Mouse (Mus musculus) embryonic facial prominence, embryonic 10.5 days (tissue): ENCODE data around the gene Rps17. TPM values are rescaled to one million over a fixed set of nuclear protein-coding genes. Genes with fewer than 3 reads are reported as not detected.

Experiments
- DNase-seq: peaks from one replicate; pipeline ENCODE4 v3.0.0-alpha.2; 2017; ENCODE audit warnings: low spot score
- H3K27ac ChIP-seq: fragments of 300-500 bp; sonication (generic); replicated peaks from 2 replicates; pipeline ENCODE4 v1.5.1; 2016; ENCODE audit warnings: mild to moderate bottlenecking
- H3K27me3 ChIP-seq: fragments of 300-500 bp; sonication (generic); replicated peaks from 2 replicates; pipeline ENCODE4 v1.6.1; 2016; ENCODE audit warnings: low read depth, mild to moderate bottlenecking; ENCODE audit not compliant: poor library complexity, severe bottlenecking
- H3K36me3 ChIP-seq: fragments of 300-500 bp; sonication (generic); replicated peaks from 2 replicates; pipeline ENCODE4 v1.6.1; 2016; ENCODE audit warnings: mild to moderate bottlenecking, moderate library complexity
- H3K4me1 ChIP-seq: fragments of 300-500 bp; sonication (generic); 2 replicates; pipeline ENCODE4 v1.6.1; 2016
- H3K4me3 ChIP-seq: fragments of 300-500 bp; sonication (generic); 2 replicates; pipeline ENCODE4 v1.5.1; 2016; ENCODE audit warnings: mild to moderate bottlenecking, moderate library complexity
- H3K9me3 ChIP-seq: fragments of 300-500 bp; sonication (generic); 2 replicates; pipeline ENCODE4 v1.6.1; 2016; ENCODE audit warnings: mild to moderate bottlenecking
- WGBS: fragments of 180-500 bp; shearing (Covaris S2); methylation state at CpG from one replicate; pipeline ENCODE4 v1.1.7; 2016; 5-methylcytosine and 5-hydroxymethylcytosine counted together
- polyA plus RNA-seq: library from polyadenylated mRNA; unstranded; fragments of >200 nt; fragmentation: Nextera tagmentation; extraction: Ambion mirVana; gene quantifications from 2 replicates; pipeline ENCODE4 v1.2.1, GENCODE M21; 2016

Gene Rps17
- polyA plus RNA-seq, 1 experiment from 2014 or later = 1,210 TPM

DNA sequence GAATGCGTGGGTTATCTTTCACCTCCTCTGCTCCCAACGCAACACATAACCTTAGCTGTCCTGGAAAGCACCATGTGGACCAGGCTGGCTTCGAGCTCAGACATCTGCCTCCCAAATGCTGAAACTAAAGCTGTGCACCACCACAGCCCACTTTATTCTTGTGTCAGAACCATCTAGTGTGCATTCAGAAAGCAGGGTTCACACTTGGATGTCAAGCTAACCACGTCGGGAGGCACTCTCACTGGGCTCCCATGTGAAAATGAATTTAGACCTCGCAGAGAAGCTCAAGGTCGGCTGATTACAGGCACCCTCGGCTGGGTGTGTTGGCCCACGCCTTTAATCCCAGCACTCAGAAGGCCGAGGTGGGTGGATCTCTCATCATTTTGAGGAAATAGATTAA, 1.2 kb downstream of the Rps17 start:
- DNase-seq = no peak
- Histone ChIP-seq H3K27ac (peak overlapping the region; percentile 96), H3K4me1 (peaks cover 19% of the 10 kb centered on the region), H3K9me3 (no peaks in the 10 kb centered on the region), H3K4me3 (peak overlapping the region; percentile 99), H3K27me3 (no peaks in the 10 kb centered on the region), H3K36me3 (peaks cover 53% of the 10 kb centered on the region)
- 19% methylated on average over 10 of the region's 10 CpGs for WGBS

- peaks cover 19% of the 10 kb centered on the region for H3K4me1 ChIP-seq
- peak overlapping the region; percentile 99 for H3K4me3 ChIP-seq
- H3K36me3 ChIP-seq = peaks cover 58% of the 10 kb centered on the region
- H3K27ac ChIP-seq = peak overlapping the region; percentile 96
- DNase-seq = no peak
- no peaks in the 10 kb centered on the region for H3K27me3 ChIP-seq
- WGBS = 41% methylated on average over 8 of the region's 8 CpGs
- no peaks in the 10 kb centered on the region for H3K9me3 ChIP-seq
Observed at GRCm38 (mm10) chr7:81343316-81343715, 1.7 kb downstream of the Rps17 start.

- H3K36me3 ChIP-seq = peaks cover 66% of the 10 kb centered on the region
- WGBS = 77% methylated on average over 8 of the region's 8 CpGs
Observed at GRCm38 (mm10) chr7:81342356-81343094, 2.5 kb downstream of the Rps17 start.

DNA sequence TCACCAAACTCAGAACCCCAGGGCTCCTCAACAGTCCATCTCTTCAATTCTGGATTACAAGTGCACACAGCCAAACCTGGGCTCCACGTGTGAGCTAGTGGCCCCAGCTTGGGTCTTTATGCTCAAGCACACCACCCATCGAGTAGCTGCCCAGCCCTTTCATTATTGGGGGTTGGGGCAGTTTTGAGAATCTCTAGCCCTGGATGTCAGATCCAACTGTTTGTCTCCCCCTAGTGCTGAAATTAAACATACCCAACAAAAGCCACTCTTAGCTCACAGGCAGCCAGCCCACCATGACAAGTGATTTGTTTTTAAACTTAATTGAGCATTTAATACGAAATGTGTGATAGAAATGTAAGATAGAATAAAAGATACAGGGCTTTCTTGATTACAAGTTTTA, 3.5 kb downstream of the Rps17 start:
- Histone ChIP-seq H3K36me3 (peaks cover 75% of the 10 kb centered on the region), H3K27me3 (no peaks in the 10 kb centered on the region), H3K4me3 (no peak overlapping the region), H3K4me1 (peaks cover 19% of the 10 kb centered on the region), H3K27ac (no peak overlapping the region), H3K9me3 (no peaks in the 10 kb centered on the region)
- WGBS = 59% methylated on average over 3 of the region's 3 CpGs
- DNase-seq = no peak

More at GRCm38 (mm10) chr7:81342356-81343094, 2.5 kb downstream of the Rps17 start:
- peaks cover 19% of the 10 kb centered on the region for H3K4me1 ChIP-seq
- DNase-seq = no peak
- H3K27ac ChIP-seq = no peak overlapping the region
- no peaks in the 10 kb centered on the region for H3K9me3 ChIP-seq
- H3K4me3 ChIP-seq = peak overlapping the region; percentile 99
- no peaks in the 10 kb centered on the region for H3K27me3 ChIP-seq

- Histone ChIP-seq H3K27me3 (no peaks in the 10 kb centered on the region), H3K4me3 (no peak overlapping the region), H3K4me1 (peaks cover 27% of the 10 kb centered on the region), H3K36me3 (peaks cover 93% of the 10 kb centered on the region), H3K27ac (no peak overlapping the region), H3K9me3 (no peaks in the 10 kb centered on the region)
- DNase-seq = peak; percentile 76
- WGBS = 87% methylated on average over 4 of the region's 4 CpGs
Observed at GRCm38 (mm10) chr7:81339783-81340182, 5.3 kb downstream of the Rps17 start.

GRCm38 (mm10) chr7:81338522-81338873, 6.6 kb downstream of the Rps17 start:
- H3K36me3 ChIP-seq = peaks cover 92% of the 10 kb centered on the region
- H3K27me3 ChIP-seq = no peaks in the 10 kb centered on the region
- no peak overlapping the region for H3K27ac ChIP-seq
- DNase-seq = no peak
- H3K4me1 ChIP-seq = peaks cover 21% of the 10 kb centered on the region
- no peaks in the 10 kb centered on the region for H3K9me3 ChIP-seq
- H3K4me3 ChIP-seq = no peak overlapping the region
- WGBS = 88% methylated on average over 3 of the region's 3 CpGs

GRCm38 (mm10) chr7:81337785-81338521, 7.1 kb downstream of the Rps17 start:
- H3K4me1 ChIP-seq = peaks cover 15% of the 10 kb centered on the region
- no peaks in the 10 kb centered on the region for H3K27me3 ChIP-seq
- H3K27ac ChIP-seq = no peak overlapping the region
- DNase-seq = no peak
- H3K36me3 ChIP-seq = peaks cover 92% of the 10 kb centered on the region
- H3K9me3 ChIP-seq = no peaks in the 10 kb centered on the region
- no peak overlapping the region for H3K4me3 ChIP-seq
- 95% methylated on average over 21 of the region's 21 CpGs for WGBS

GRCm38 (mm10) chr7:81336432-81336786, 8.6 kb downstream of the Rps17 start:
- Histone ChIP-seq H3K27me3 (no peaks in the 10 kb centered on the region), H3K4me3 (peak overlapping the region; percentile 11; the same call in 1 of the 2 replicates), H3K9me3 (no peaks in the 10 kb centered on the region), H3K4me1 (peaks cover 8% of the 10 kb centered on the region), H3K27ac (peak overlapping the region; percentile 73; the same call in 1 of the 2 replicates), H3K36me3 (peaks cover 89% of the 10 kb centered on the region)
- 36% methylated on average over 8 of the region's 8 CpGs for WGBS
- peak; percentile 74 for DNase-seq

- peaks cover 8% of the 10 kb centered on the region for H3K4me1 ChIP-seq
- peaks cover 84% of the 10 kb centered on the region for H3K36me3 ChIP-seq
- peak overlapping the region; percentile 11; the same call in 1 of the 2 replicates for H3K4me3 ChIP-seq
- H3K27me3 ChIP-seq = no peaks in the 10 kb centered on the region
- peak overlapping the region; percentile 73 for H3K27ac ChIP-seq
- H3K9me3 ChIP-seq = no peaks in the 10 kb centered on the region
- DNase-seq = peak; percentile 43
- WGBS = 70% methylated on average over 18 of the region's 18 CpGs
Observed at GRCm38 (mm10) chr7:81335705-81336431, 9.2 kb downstream of the Rps17 start.

GRCm38 (mm10) chr7:81331851-81332250, 13.2 kb downstream of the Rps17 start:
- Histone ChIP-seq H3K4me1 (peaks cover 8% of the 10 kb centered on the region), H3K27me3 (no peaks in the 10 kb centered on the region), H3K9me3 (no peaks in the 10 kb centered on the region), H3K27ac (no peak overlapping the region), H3K4me3 (no peak overlapping the region), H3K36me3 (peaks cover 71% of the 10 kb centered on the region)
- WGBS = 83% methylated on average over 7 of the region's 7 CpGs
- DNase-seq = no peak

DNA sequence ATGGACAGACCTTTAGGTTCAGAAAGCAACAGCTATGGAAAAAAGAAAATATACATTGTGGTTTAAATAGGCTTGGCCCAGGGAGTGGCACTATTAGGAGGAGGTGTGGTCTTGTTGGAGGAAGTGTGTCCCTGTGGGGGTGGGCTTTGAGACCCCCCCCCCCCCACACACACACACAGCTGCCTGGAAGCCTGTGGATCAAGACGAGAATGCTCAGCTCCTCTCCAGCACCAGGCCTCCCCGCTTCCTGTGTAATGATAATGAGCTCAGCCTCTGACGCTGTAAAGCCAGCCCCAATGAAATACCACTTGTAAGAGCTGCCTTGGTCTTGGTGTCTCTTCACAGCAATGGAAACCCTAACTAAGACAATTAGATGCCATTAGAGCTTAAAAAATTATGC, 14.3 kb downstream of the Rps17 start:
- no peak for DNase-seq
- no peak overlapping the region for H3K27ac ChIP-seq

DNA sequence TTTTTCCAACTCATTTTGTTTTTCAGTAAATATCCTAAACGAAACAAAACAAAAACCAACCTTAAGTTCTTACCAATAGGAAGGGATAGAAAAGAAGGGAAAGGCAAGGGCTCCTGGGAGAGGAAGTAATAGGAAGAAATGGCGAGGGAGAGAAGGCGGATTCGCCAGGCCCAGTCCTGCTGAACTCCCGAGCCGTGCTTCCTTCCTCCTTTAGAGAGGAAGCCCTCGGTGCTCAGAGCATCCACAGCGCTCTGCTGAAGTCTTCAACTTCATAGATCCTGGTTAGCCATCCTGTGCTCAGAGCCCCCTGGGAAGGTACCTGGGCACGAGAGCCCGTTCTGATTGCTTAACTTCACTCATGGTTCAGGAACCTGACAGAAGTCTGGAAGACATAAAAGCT, 17.4 kb downstream of the Rps17 start:
- DNase-seq = no peak
- Histone ChIP-seq H3K27me3 (no peaks in the 10 kb centered on the region), H3K27ac (no peak overlapping the region), H3K36me3 (peaks cover 39% of the 10 kb centered on the region), H3K4me3 (no peak overlapping the region), H3K9me3 (no peaks in the 10 kb centered on the region), H3K4me1 (no peaks in the 10 kb centered on the region)
- 80% methylated on average over 10 of the region's 10 CpGs for WGBS

More for the DNA sequence above, 14.3 kb downstream of the Rps17 start:
- H3K4me3 ChIP-seq = no peak overlapping the region
- peaks cover 4% of the 10 kb centered on the region for H3K4me1 ChIP-seq
- H3K27me3 ChIP-seq = no peaks in the 10 kb centered on the region
- WGBS = 24% methylated on average over 3 of the region's 3 CpGs
- H3K9me3 ChIP-seq = no peaks in the 10 kb centered on the region
- peaks cover 63% of the 10 kb centered on the region for H3K36me3 ChIP-seq
